In genomic region chr14:30515931-30516723, GRCm38 (mm10) we compare ENCODE assay signal across 9 mouse cellular contexts. TPM values are rescaled to one million over a fixed set of nuclear protein-coding genes. Genes with fewer than 3 reads are reported as not detected.
DNase-seq lines count a peak whose midpoint lies in the region; ATAC-seq lines count a peak whose summit lies in the region.
"Had no signal": no experiment of that assay in that cellular context is flagged by ENCODE, and none has a peak within 500 bp of the region (broad histone marks: within the 10 kb centered on the region; RNA-seq: fewer than 3 reads in every experiment).

No protein-coding gene starts in this region.

- H3K9ac ChIP-seq in midbrain, embryonic 14.5 days (replicated peaks; ENCODE audit: low read length): no peak overlapping the region

- WGBS in midbrain, embryonic 14.5 days: 92% methylated on average over 13 of the region's 13 CpGs
- 91% methylated on average over 13 of the region's 13 CpGs for WGBS in midbrain, embryonic 10.5 days

- H3K4me1 ChIP-seq in midbrain, embryonic 14.5 days (ENCODE audit: control insufficient read depth, insufficient read depth, low read length): no peaks in the 10 kb centered on the region
- no peaks in the 10 kb centered on the region for H3K4me1 ChIP-seq in midbrain, embryonic 10.5 days

- no peak overlapping the region for H3K4me2 ChIP-seq in midbrain, embryonic 14.5 days (ENCODE audit: low read length)

- H3K9me3 ChIP-seq in midbrain, embryonic 14.5 days (ENCODE audit: control insufficient read depth, low read length): no peaks in the 10 kb centered on the region
- no peaks in the 10 kb centered on the region for H3K9me3 ChIP-seq in midbrain, embryonic 10.5 days (replicated peaks)

- no peaks in the 10 kb centered on the region for H3K27me3 ChIP-seq in midbrain, embryonic 14.5 days (ENCODE audit: control insufficient read depth, insufficient read depth, low read length)
- H3K27me3 ChIP-seq in midbrain, embryonic 10.5 days (ENCODE audit: low read depth, poor library complexity, severe bottlenecking): no peaks in the 10 kb centered on the region

- peaks cover 66% of the 10 kb centered on the region for H3K36me3 ChIP-seq in midbrain, embryonic 14.5 days (ENCODE audit: control insufficient read depth, insufficient read depth, low read length)
- H3K36me3 ChIP-seq in midbrain, embryonic 10.5 days: peaks cover 94% of the 10 kb centered on the region

- no peak for ATAC-seq in CD4-positive, CD25-positive, alpha-beta regulatory T cell, adult 4 months
- ATAC-seq in midbrain, embryonic 14.5 days (ENCODE audit: low FRiP score, low TSS enrichment): no peak

- no peak overlapping the region for H3K27ac ChIP-seq in midbrain, embryonic 14.5 days (replicated peaks; ENCODE audit: low read depth, low read length)
- H3K27ac ChIP-seq in midbrain, embryonic 10.5 days (replicated peaks): no peak overlapping the region
- H3K27ac ChIP-seq: macrophage had no signal

- H3K4me3 ChIP-seq in midbrain, embryonic 14.5 days (replicated peaks; ENCODE audit: low read depth, low read length): no peak overlapping the region
- no peak overlapping the region for H3K4me3 ChIP-seq in midbrain, embryonic 10.5 days

- DNase-seq in CD4-positive, CD25-positive, alpha-beta regulatory T cell, adult 2 months (ENCODE audit: low read depth, low spot score): peak; percentile 21
- peak; percentile 71 for DNase-seq in midbrain, embryonic 14.5 days
- no peak for DNase-seq in midbrain, embryonic 10.5 days (ENCODE audit: low spot score)
- DNase-seq in induced T-regulatory cell, adult 2 months (ENCODE audit: low read depth): peak; percentile 32
- DNase-seq in retina, adult 2 months (ENCODE audit: low read depth, low spot score): peak; percentile 26
- no peak for DNase-seq in gastrocnemius, postnatal 4 days (ENCODE audit: low spot score in 2 of 2)
- no peak for DNase-seq in heart, postnatal 4 days

RNA-seq across cellular contexts. Expression of gene Cacna1d, which starts 24.9 kb away (rescaled TPM):
- 1 to 10 TPM; 2.2 to 2.7 TPM for polyA plus RNA-seq in CD4-positive, CD25-positive, alpha-beta regulatory T cell, adult 4 months (2017; shearing (Covaris generic))
- polyA plus RNA-seq in midbrain, embryonic 14.5 days (2014; fragmentation: Nextera tagmentation; extraction: Ambion mirVana): 10.1 and 13.5 TPM in 2 replicates
- polyA plus RNA-seq in midbrain, embryonic 10.5 days (2016; fragmentation: Nextera tagmentation; extraction: Ambion mirVana): 0.90 and 1.3 TPM in 2 replicates
- 1 to 10 TPM; 2.5 TPM for total RNA-seq in gastrocnemius, postnatal 4 days (2021)
- total RNA-seq in heart, postnatal 4 days (2021): 10 to 100 TPM in 1 of 2 experiments, 1 to 10 TPM in 1; 9.6 to 12.5 TPM

RNA-seq across cellular contexts. Expression of gene Tkt, which starts 32.0 kb away (rescaled TPM):
- 100 to 1,000 TPM; 231 to 349 TPM for polyA plus RNA-seq in CD4-positive, CD25-positive, alpha-beta regulatory T cell, adult 4 months (2017; shearing (Covaris generic))
- 94.2 and 166 TPM in 2 replicates for polyA plus RNA-seq in midbrain, embryonic 14.5 days (2014; fragmentation: Nextera tagmentation; extraction: Ambion mirVana)
- 312 and 334 TPM in 2 replicates for polyA plus RNA-seq in midbrain, embryonic 10.5 days (2016; fragmentation: Nextera tagmentation; extraction: Ambion mirVana)
- 10 to 100 TPM; 53.7 to 62.8 TPM for total RNA-seq in gastrocnemius, postnatal 4 days (2021)
- 10 to 100 TPM; 67.9 to 69.2 TPM for total RNA-seq in heart, postnatal 4 days (2021)

RNA-seq across cellular contexts. Expression of gene Dcp1a, which starts 36.8 kb away (rescaled TPM):
- 10 to 100 TPM; 28.1 to 63.9 TPM for polyA plus RNA-seq in CD4-positive, CD25-positive, alpha-beta regulatory T cell, adult 4 months (2017; shearing (Covaris generic))
- polyA plus RNA-seq in midbrain, embryonic 14.5 days (2014; fragmentation: Nextera tagmentation; extraction: Ambion mirVana): 14.5 and 20.5 TPM in 2 replicates
- polyA plus RNA-seq in midbrain, embryonic 10.5 days (2016; fragmentation: Nextera tagmentation; extraction: Ambion mirVana): 31.8 and 35.1 TPM in 2 replicates
- total RNA-seq in gastrocnemius, postnatal 4 days (2021): 10 to 100 TPM; 16.6 to 18.2 TPM
- 10 to 100 TPM; 19.2 to 20.0 TPM for total RNA-seq in heart, postnatal 4 days (2021)

Comparison
In these comparisons a context has a peak if more than half of its experiments do, and no peak if none do; other contexts are left out.
1. DNase-seq: peak in CD4-positive, CD25-positive, alpha-beta regulatory T cell, adult 2 months (single experiment), midbrain, embryonic 14.5 days (single experiment), induced T-regulatory cell, adult 2 months (single experiment) and retina, adult 2 months (single experiment); none in midbrain, embryonic 10.5 days (single experiment), gastrocnemius, postnatal 4 days (0 of 2) and heart, postnatal 4 days (single experiment).